20 mouse cellular contexts compared by ENCODE assay signal in genomic region chr16:55551348-55551747, GRCm38 (mm10).
DNase-seq lines count a peak whose midpoint lies in the region; ATAC-seq and TF ChIP-seq lines count a peak whose summit lies in the region.
"Had no signal": no experiment of that assay in that cellular context is flagged by ENCODE, and none has a peak within 500 bp of the region (broad histone marks: within the 10 kb centered on the region; RNA-seq: fewer than 3 reads in every experiment).

No protein-coding gene starts in this region.

- DNase-seq in forebrain, postnatal 0 days: no peak
- peak; percentile 17 to 31 for DNase-seq in heart, adult 9 months (ENCODE audit: low spot score in 2 of 2)
- DNase-seq in heart, embryonic 10.5 days (ENCODE audit: low spot score): no peak
- no peak for DNase-seq in lung, adult 18-20 months
- no peak for DNase-seq in urinary bladder, postnatal 14 days (ENCODE audit: low spot score)
- DNase-seq: cerebellum, adult 18-20 months; cerebellum, postnatal 14 days; gastrocnemius, postnatal 10 days; kidney, adult 8-10 months; kidney, postnatal 10 days; liver had no signal

- ATAC-seq in forebrain, postnatal 0 days: peak; percentile 6; the same call in 1 of the 2 replicates
- ATAC-seq in forebrain, embryonic 16.5 days: no peak
- no peak for ATAC-seq in midbrain, embryonic 16.5 days
- no peak for ATAC-seq in midbrain, embryonic 13.5 days

- no peaks in the 10 kb centered on the region for H3K27me3 ChIP-seq in forebrain, postnatal 0 days (ENCODE audit: insufficient read depth, low read length)
- H3K27me3 ChIP-seq in forebrain, embryonic 16.5 days (replicated peaks; ENCODE audit: control insufficient read depth, insufficient read depth, low read length): no peaks in the 10 kb centered on the region
- H3K27me3 ChIP-seq in heart, embryonic 10.5 days (ENCODE audit: insufficient read depth, poor library complexity, severe bottlenecking): no peaks in the 10 kb centered on the region
- H3K27me3 ChIP-seq in midbrain, embryonic 16.5 days (ENCODE audit: control insufficient read depth, insufficient read depth, low read depth, low read length): no peaks in the 10 kb centered on the region
- H3K27me3 ChIP-seq in midbrain, embryonic 13.5 days: no peaks in the 10 kb centered on the region
- H3K27me3 ChIP-seq: forebrain, embryonic 12.5 days; neural tube, embryonic 13.5 days; Patski had no signal

- H3K36me3 ChIP-seq in forebrain, postnatal 0 days (ENCODE audit: insufficient read depth): no peaks in the 10 kb centered on the region
- H3K36me3 ChIP-seq in forebrain, embryonic 16.5 days (ENCODE audit: control insufficient read depth, insufficient read depth): no peaks in the 10 kb centered on the region
- H3K36me3 ChIP-seq in heart, embryonic 10.5 days: no peaks in the 10 kb centered on the region
- H3K36me3 ChIP-seq in midbrain, embryonic 16.5 days (ENCODE audit: control insufficient read depth, insufficient read depth, low read length): no peaks in the 10 kb centered on the region
- no peaks in the 10 kb centered on the region for H3K36me3 ChIP-seq in midbrain, embryonic 13.5 days
- H3K36me3 ChIP-seq: forebrain, embryonic 12.5 days; hindbrain, embryonic 10.5 days; limb, embryonic 10.5 days; neural tube, embryonic 13.5 days had no signal

- H3K9me3 ChIP-seq in forebrain, postnatal 0 days (ENCODE audit: low read length): no peaks in the 10 kb centered on the region
- H3K9me3 ChIP-seq in forebrain, embryonic 16.5 days (ENCODE audit: control insufficient read depth, low read length): no peaks in the 10 kb centered on the region
- H3K9me3 ChIP-seq in heart, embryonic 10.5 days: no peaks in the 10 kb centered on the region
- no peaks in the 10 kb centered on the region for H3K9me3 ChIP-seq in midbrain, embryonic 16.5 days (replicated peaks; ENCODE audit: control insufficient read depth, low read length, poor library complexity, severe bottlenecking)
- no peaks in the 10 kb centered on the region for H3K9me3 ChIP-seq in midbrain, embryonic 13.5 days
- H3K9me3 ChIP-seq: forebrain, embryonic 12.5 days; hindbrain, embryonic 10.5 days; limb, embryonic 10.5 days; neural tube, embryonic 13.5 days had no signal

- 91% methylated on average over 1 of the region's 1 CpGs for WGBS in forebrain, postnatal 0 days
- 89% methylated on average over 1 of the region's 1 CpGs for WGBS in forebrain, embryonic 16.5 days
- 84% methylated on average over 1 of the region's 1 CpGs for WGBS in heart, embryonic 10.5 days
- 97% methylated on average over 1 of the region's 1 CpGs for WGBS in midbrain, embryonic 16.5 days
- WGBS in midbrain, embryonic 13.5 days: 95% methylated on average over 1 of the region's 1 CpGs

- no peak overlapping the region for H3K4me2 ChIP-seq in forebrain, postnatal 0 days (ENCODE audit: low read depth)
- H3K4me2 ChIP-seq in forebrain, embryonic 16.5 days (ENCODE audit: low read length): no peak overlapping the region
- H3K4me2 ChIP-seq in midbrain, embryonic 16.5 days (ENCODE audit: low read length): no peak overlapping the region
- H3K4me2 ChIP-seq in midbrain, embryonic 13.5 days (replicated peaks): no peak overlapping the region
- H3K4me2 ChIP-seq: forebrain, embryonic 12.5 days; midbrain, embryonic 11.5 days; neural tube, embryonic 13.5 days had no signal

- H3K4me1 ChIP-seq in forebrain, postnatal 0 days (ENCODE audit: insufficient read depth): peaks cover 13% of the 10 kb centered on the region; the same call in 1 of the 2 replicates
- peaks cover 8% of the 10 kb centered on the region; the same call in 1 of the 2 replicates for H3K4me1 ChIP-seq in forebrain, embryonic 16.5 days (replicated peaks; ENCODE audit: control insufficient read depth, insufficient read depth, low read length)
- 0 out of 2 replicates have a peak, but pooled peaks cover 4% of the 10 kb centered on the region for H3K4me1 ChIP-seq in heart, embryonic 10.5 days
- peaks cover 5% of the 10 kb centered on the region; the same call in 1 of the 2 replicates for H3K4me1 ChIP-seq in midbrain, embryonic 16.5 days (ENCODE audit: control insufficient read depth, insufficient read depth, low read length)
- H3K4me1 ChIP-seq in midbrain, embryonic 13.5 days (replicated peaks): peaks cover 16% of the 10 kb centered on the region
- H3K4me1 ChIP-seq: limb, embryonic 10.5 days had no signal

- no peak overlapping the region for H3K4me3 ChIP-seq in forebrain, postnatal 0 days (ENCODE audit: low read depth, low read length)
- no peak overlapping the region for H3K4me3 ChIP-seq in forebrain, embryonic 16.5 days (replicated peaks; ENCODE audit: low read length)
- H3K4me3 ChIP-seq in heart, embryonic 10.5 days: no peak overlapping the region
- H3K4me3 ChIP-seq in midbrain, embryonic 16.5 days (ENCODE audit: low read depth, low read length): no peak overlapping the region
- H3K4me3 ChIP-seq in midbrain, embryonic 13.5 days (replicated peaks): no peak overlapping the region
- H3K4me3 ChIP-seq: forebrain, embryonic 12.5 days; hindbrain, embryonic 10.5 days; limb, embryonic 10.5 days; neural tube, embryonic 13.5 days had no signal

- H3K9ac ChIP-seq in forebrain, postnatal 0 days: no peak overlapping the region
- H3K9ac ChIP-seq in forebrain, embryonic 16.5 days (replicated peaks; ENCODE audit: low read depth, low read length): no peak overlapping the region
- H3K9ac ChIP-seq in midbrain, embryonic 16.5 days (ENCODE audit: low read depth, low read length): no peak overlapping the region
- no peak overlapping the region for H3K9ac ChIP-seq in midbrain, embryonic 13.5 days (replicated peaks)
- H3K9ac ChIP-seq: forebrain, embryonic 12.5 days; neural tube, embryonic 13.5 days had no signal

- H3K27ac ChIP-seq in forebrain, postnatal 0 days (ENCODE audit: low read depth, low read length): no peak overlapping the region
- H3K27ac ChIP-seq in forebrain, embryonic 16.5 days (ENCODE audit: low read length): no peak overlapping the region
- no peak overlapping the region for H3K27ac ChIP-seq in heart, embryonic 10.5 days
- 0 out of 2 replicates have a peak overlapping the region, but pooled peaks have one; percentile 17 for H3K27ac ChIP-seq in midbrain, embryonic 16.5 days (ENCODE audit: low read length)
- H3K27ac ChIP-seq in midbrain, embryonic 13.5 days: no peak overlapping the region
- H3K27ac ChIP-seq: forebrain, embryonic 12.5 days; hindbrain, embryonic 10.5 days; limb, embryonic 10.5 days; neural tube, embryonic 13.5 days had no signal

- no peak for TF ChIP-seq CTCF in forebrain, postnatal 0 days (IDR thresholded peaks at IDR 0.05; ENCODE audit: low read depth)

Comparison
In these comparisons a context has a peak if more than half of its experiments do, and no peak if none do; other contexts are left out.
1. DNase-seq: peak in heart, adult 9 months (2 of 2); none in forebrain, postnatal 0 days (single experiment), heart, embryonic 10.5 days (single experiment), lung, adult 18-20 months (0 of 2) and urinary bladder, postnatal 14 days (single experiment).